Mouse (Mus musculus) hindbrain, embryonic 14.5 days (tissue): Measurements from ENCODE around the gene Sepsecs. TPM values are rescaled to one million over a fixed set of nuclear protein-coding genes. Genes with fewer than 3 reads are reported as not detected.
A peak's percentile ranks its signal among the peaks of the same experiment; 100 is the strongest.

Experiments
- ATAC-seq: fragments of 200-750 bp; cut with Nextera tagmentation; 2 replicates; pipeline ENCODE4 v1.8.0; 2017; ENCODE audit warnings: moderate number of reproducible peaks, mild to moderate bottlenecking, moderate TSS enrichment, moderate library complexity; ENCODE audit not compliant: low FRiP score
- DNase-seq: peaks from one replicate; pipeline ENCODE4 v3.0.0-alpha.2; 2015; ENCODE audit warnings: low spot score
- H3K27ac ChIP-seq: fragments of 300-500 bp; sonication (generic); 2 replicates; pipeline ENCODE4 v1.5.1; 2014; ENCODE audit warnings: mild to moderate bottlenecking, moderate library complexity
- H3K27me3 ChIP-seq: fragments of 300-500 bp; sonication (generic); 2 replicates; pipeline ENCODE4 v1.6.1; 2014; ENCODE audit warnings: mild to moderate bottlenecking, low read length, mixed read lengths; ENCODE audit not compliant: control insufficient read depth, insufficient read depth
- H3K36me3 ChIP-seq: fragments of 300-500 bp; sonication (generic); replicated peaks from 2 replicates; pipeline ENCODE4 v1.6.1; 2014; ENCODE audit not compliant: control insufficient read depth, insufficient read depth
- H3K4me1 ChIP-seq: fragments of 300-500 bp; sonication (generic); replicated peaks from 2 replicates; pipeline ENCODE4 v1.6.1; 2014; ENCODE audit warnings: antibody characterized with exemption, low read length, mixed read lengths; ENCODE audit not compliant: control insufficient read depth, insufficient read depth
- H3K4me2 ChIP-seq: fragments of 300-500 bp; sonication (generic); replicated peaks from 2 replicates; pipeline ENCODE4 v1.6.1; 2014; ENCODE audit warnings: mild to moderate bottlenecking, moderate library complexity
- H3K4me3 ChIP-seq: fragments of 300-500 bp; sonication (generic); replicated peaks from 2 replicates; pipeline ENCODE4 v1.5.1; 2014; ENCODE audit warnings: mild to moderate bottlenecking, low read length
- H3K9ac ChIP-seq: fragments of 300-500 bp; sonication (generic); 2 replicates; pipeline ENCODE4 v1.6.1; 2014
- H3K9me3 ChIP-seq: fragments of 300-500 bp; sonication (generic); 2 replicates; pipeline ENCODE4 v1.6.1; 2016; ENCODE audit warnings: low read length; ENCODE audit not compliant: control insufficient read depth
- WGBS: fragments of 180-500 bp; shearing (Covaris S2); extraction: QIAGEN DNeasy Blood & Tissue Kit; methylation state at CpG from one replicate; pipeline ENCODE4 v1.1.7; 2014; 5-methylcytosine and 5-hydroxymethylcytosine counted together
- polyA plus RNA-seq: library from polyadenylated mRNA; unstranded; fragments of >200 nt; fragmentation: Nextera tagmentation; extraction: Ambion mirVana; gene quantifications from 2 replicates; pipeline ENCODE4 v1.2.1, GENCODE M21; 2014

Gene Sepsecs
- polyA plus RNA-seq, 1 experiment from 2014 or later, result 7.5 TPM

GRCm38 (mm10) chr5:52678498-52679070 lies 9.1 kb upstream of the Sepsecs start:
- Histone ChIP-seq H3K9ac (no peak overlapping the region), H3K27me3 (no peaks in the 10 kb centered on the region), H3K9me3 (no peaks in the 10 kb centered on the region), H3K4me3 (no peak overlapping the region), H3K27ac (no peak overlapping the region), H3K4me2 (no peak overlapping the region), H3K4me1 (no peaks in the 10 kb centered on the region), H3K36me3 (no peaks in the 10 kb centered on the region)
- no peak for ATAC-seq
- no peak for DNase-seq
- 91% methylated on average over 5 of the region's 5 CpGs for WGBS

GRCm38 (mm10) chr5:52677126-52677525 lies 7.6 kb upstream of the Sepsecs start:
- 76% methylated on average over 3 of the region's 3 CpGs for WGBS
- ATAC-seq, result no peak
- Histone ChIP-seq H3K4me2 (no peak overlapping the region), H3K9me3 (no peaks in the 10 kb centered on the region), H3K27me3 (no peaks in the 10 kb centered on the region), H3K27ac (no peak overlapping the region), H3K4me1 (no peaks in the 10 kb centered on the region), H3K9ac (no peak overlapping the region), H3K4me3 (no peak overlapping the region), H3K36me3 (no peaks in the 10 kb centered on the region)
- DNase-seq, result no peak

DNA sequence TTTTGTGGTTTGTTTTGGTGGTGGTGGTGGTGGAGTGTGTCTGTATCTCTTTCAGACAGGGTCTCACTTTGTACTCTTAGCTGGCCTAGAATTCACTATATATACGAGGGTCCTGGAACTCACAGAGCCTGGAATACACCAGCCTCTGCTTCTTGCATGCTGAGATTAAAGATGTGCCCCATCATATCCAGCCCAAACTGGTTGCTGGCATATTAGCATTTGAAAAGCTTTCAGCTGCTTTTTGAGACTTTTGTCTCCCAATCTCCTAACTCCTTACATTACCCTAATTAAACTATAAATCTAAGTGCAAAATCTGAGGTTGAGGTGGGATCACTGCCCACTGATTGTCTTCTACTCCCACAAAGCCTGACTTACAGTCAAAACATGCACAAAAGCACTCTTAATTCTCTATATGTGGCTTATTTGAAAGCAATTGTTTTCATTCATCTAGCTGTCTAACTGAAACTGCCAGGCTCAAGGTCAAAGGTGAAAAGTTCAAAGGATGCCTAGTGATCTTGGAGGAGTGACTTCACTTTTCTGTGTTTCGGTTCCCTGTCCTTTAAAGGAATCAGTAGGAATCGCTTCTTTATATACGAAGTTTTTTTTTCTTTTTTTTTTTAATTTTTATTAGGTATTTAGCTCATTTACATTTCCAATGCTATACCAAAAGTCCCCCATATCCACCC lies 5.0 kb upstream of the Sepsecs start:
- Histone ChIP-seq H3K9ac (no peak overlapping the region), H3K4me3 (no peak overlapping the region), H3K4me1 (no peaks in the 10 kb centered on the region), H3K9me3 (no peaks in the 10 kb centered on the region), H3K27me3 (no peaks in the 10 kb centered on the region), H3K4me2 (no peak overlapping the region), H3K27ac (no peak overlapping the region), H3K36me3 (no peaks in the 10 kb centered on the region)
- WGBS, result 37% methylated on average over 4 of the region's 4 CpGs
- DNase-seq (no peak), ATAC-seq (no peak)

GRCm38 (mm10) chr5:52673341-52673740 lies 3.8 kb upstream of the Sepsecs start:
- Histone ChIP-seq H3K27ac (no peak overlapping the region), H3K9me3 (no peaks in the 10 kb centered on the region), H3K27me3 (no peaks in the 10 kb centered on the region), H3K36me3 (no peaks in the 10 kb centered on the region), H3K4me3 (no peak overlapping the region), H3K4me1 (peaks cover 6% of the 10 kb centered on the region), H3K4me2 (no peak overlapping the region), H3K9ac (no peak overlapping the region)
- ATAC-seq, result no peak
- 24% methylated on average over 9 of the region's 9 CpGs for WGBS
- no peak for DNase-seq

- Histone ChIP-seq H3K27ac (no peak overlapping the region), H3K4me3 (no peak overlapping the region), H3K4me2 (no peak overlapping the region), H3K27me3 (no peaks in the 10 kb centered on the region), H3K4me1 (peaks cover 6% of the 10 kb centered on the region), H3K36me3 (no peaks in the 10 kb centered on the region), H3K9ac (no peak overlapping the region), H3K9me3 (no peaks in the 10 kb centered on the region)
- DNase-seq, result no peak
- no peak for ATAC-seq
- 83% methylated on average over 3 of the region's 3 CpGs for WGBS
These were observed 1.2 kb upstream of the Sepsecs start for GRCm38 (mm10) chr5:52670745-52671144.

GRCm38 (mm10) chr5:52666766-52667165 lies 2.7 kb downstream of the Sepsecs start:
- peaks cover 30% of the 10 kb centered on the region for H3K36me3 ChIP-seq
- H3K27me3 ChIP-seq, result no peaks in the 10 kb centered on the region
- ATAC-seq, result no peak
- H3K4me1 ChIP-seq, result peaks cover 6% of the 10 kb centered on the region
- 93% methylated on average over 3 of the region's 3 CpGs for WGBS
- DNase-seq, result no peak
- H3K4me3 ChIP-seq, result no peak overlapping the region
- H3K9me3 ChIP-seq, result no peaks in the 10 kb centered on the region
- H3K4me2 ChIP-seq, result no peak overlapping the region
- no peak overlapping the region for H3K9ac ChIP-seq
- H3K27ac ChIP-seq, result no peak overlapping the region

DNA sequence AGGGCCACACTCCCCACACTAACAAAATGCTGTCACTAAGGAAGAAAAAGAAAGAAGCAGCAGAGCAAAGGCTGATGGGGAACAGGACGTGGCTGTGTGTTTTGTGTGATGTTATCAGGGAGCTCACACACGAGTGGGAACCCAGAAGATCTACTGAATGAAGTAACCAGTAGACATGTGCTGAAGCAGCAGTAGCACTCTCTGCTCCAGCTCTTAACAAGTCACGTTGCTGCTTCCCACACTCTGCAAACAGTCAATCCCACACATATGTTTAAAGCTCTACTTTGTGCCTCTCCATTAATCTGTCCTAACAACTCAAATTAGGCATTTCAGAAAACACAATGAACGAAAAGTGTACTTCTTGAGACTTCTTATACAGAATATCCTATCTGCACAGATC lies 11.6 kb downstream of the Sepsecs start:
- Histone ChIP-seq H3K9ac (no peak overlapping the region), H3K9me3 (no peaks in the 10 kb centered on the region), H3K4me3 (no peak overlapping the region), H3K36me3 (peaks cover 39% of the 10 kb centered on the region), H3K4me1 (no peaks in the 10 kb centered on the region), H3K27ac (no peak overlapping the region), H3K27me3 (no peaks in the 10 kb centered on the region), H3K4me2 (no peak overlapping the region)
- ATAC-seq (no peak), DNase-seq (no peak)
- WGBS, result 81% methylated on average over 4 of the region's 4 CpGs

DNA sequence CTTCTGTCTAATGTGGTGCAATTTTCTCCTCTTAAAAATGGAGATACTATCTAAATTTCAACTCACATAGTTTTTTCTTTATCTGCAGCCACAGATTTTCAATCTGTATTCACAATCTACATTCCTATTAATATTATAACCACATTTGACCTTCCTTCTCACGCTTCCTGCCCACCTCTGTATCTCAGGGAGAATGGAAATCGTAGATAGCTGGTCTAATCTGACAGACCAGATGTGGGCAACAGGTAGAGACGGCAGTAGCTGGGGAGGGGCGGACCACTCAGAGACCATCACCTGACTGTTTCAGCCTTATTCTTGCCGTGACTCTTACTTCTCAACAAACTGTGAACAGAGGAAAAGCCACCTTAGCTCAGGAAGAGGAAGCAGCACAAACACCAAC lies 12.2 kb downstream of the Sepsecs start:
- 92% methylated on average over 5 of the region's 5 CpGs for WGBS
- H3K4me3 ChIP-seq, result no peak overlapping the region
- H3K27ac ChIP-seq, result no peak overlapping the region
- no peak overlapping the region for H3K4me2 ChIP-seq
- no peak for DNase-seq
- H3K9me3 ChIP-seq, result no peaks in the 10 kb centered on the region
- H3K9ac ChIP-seq, result no peak overlapping the region
- ATAC-seq, result no peak
- peaks cover 38% of the 10 kb centered on the region for H3K36me3 ChIP-seq
- H3K27me3 ChIP-seq, result no peaks in the 10 kb centered on the region
- H3K4me1 ChIP-seq, result no peaks in the 10 kb centered on the region

- Histone ChIP-seq H3K27ac (no peak overlapping the region), H3K36me3 (peaks cover 26% of the 10 kb centered on the region), H3K4me2 (no peak overlapping the region), H3K4me1 (no peaks in the 10 kb centered on the region), H3K9ac (no peak overlapping the region), H3K27me3 (no peaks in the 10 kb centered on the region), H3K4me3 (no peak overlapping the region), H3K9me3 (no peaks in the 10 kb centered on the region)
- WGBS, result 75% methylated on average over 8 of the region's 8 CpGs
- DNase-seq (peak; percentile 77), ATAC-seq (0 out of 2 replicates have a peak, but pooled peaks have one; percentile 27)
These were observed 13.5 kb downstream of the Sepsecs start for GRCm38 (mm10) chr5:52655992-52656391.
